Mouse (Mus musculus): ENCODE results near the gene Cyfip2. TPM values are rescaled to one million over a fixed set of nuclear protein-coding genes. Genes with fewer than 3 reads are reported as not detected.
A peak's percentile ranks its signal among the peaks of the same experiment; 100 is the strongest.

The Cyfip2 gene
- total RNA-seq, 1 experiment from 2014 or later = 120 TPM

DNA sequence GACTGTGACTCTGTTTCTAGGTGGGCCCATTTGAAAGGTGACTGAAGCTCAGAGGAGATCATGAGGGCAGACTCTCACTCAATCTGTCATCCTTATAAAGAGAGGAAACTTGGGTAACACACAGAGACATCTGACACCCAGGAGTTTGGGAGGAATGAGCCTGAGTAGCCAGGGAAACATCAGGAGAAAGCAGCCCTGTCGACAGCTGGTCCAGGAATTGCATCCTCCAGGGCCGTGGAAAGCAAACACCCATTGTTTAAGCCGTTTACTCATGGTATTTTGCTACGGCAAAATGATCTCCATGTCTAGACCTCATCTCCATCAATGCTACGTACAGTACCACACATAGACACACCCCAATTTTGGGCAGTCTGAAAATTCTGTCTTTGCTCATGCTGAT lies 24.6 kb downstream of the Cyfip2 start:
- ATAC-seq (replicated peaks; ENCODE audit: insufficient number of reproducible peaks, low FRiP score, low TSS enrichment, poor library complexity, severe bottlenecking) = no peak

DNA sequence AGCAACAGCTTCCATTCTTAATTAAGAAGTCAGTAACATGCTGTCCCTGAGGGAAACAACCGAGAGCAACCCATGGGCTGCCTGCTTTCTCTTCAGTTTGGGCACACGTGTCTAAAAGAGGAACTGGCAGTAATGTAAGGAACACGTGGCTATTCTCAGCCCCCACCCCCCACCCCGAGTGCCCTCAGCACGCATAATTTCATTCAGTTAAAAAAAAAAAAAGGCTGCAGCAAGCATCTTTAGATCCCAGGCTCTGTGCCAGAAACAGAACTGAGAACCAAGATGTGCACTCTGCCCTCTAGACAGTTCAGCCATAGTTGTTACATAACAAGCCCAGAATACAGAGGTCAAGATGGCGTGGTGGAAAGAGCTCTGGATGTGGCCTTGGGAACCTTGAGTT lies 25.9 kb downstream of the Cyfip2 start:
- peak; percentile 67 for ATAC-seq (replicated peaks; ENCODE audit: insufficient number of reproducible peaks, low FRiP score, low TSS enrichment, poor library complexity, severe bottlenecking)

GRCm38 (mm10) chr11:46283800-46284199 lies 28.9 kb downstream of the Cyfip2 start:
- ATAC-seq (replicated peaks; ENCODE audit: insufficient number of reproducible peaks, low FRiP score, low TSS enrichment, poor library complexity, severe bottlenecking) = no peak

DNA sequence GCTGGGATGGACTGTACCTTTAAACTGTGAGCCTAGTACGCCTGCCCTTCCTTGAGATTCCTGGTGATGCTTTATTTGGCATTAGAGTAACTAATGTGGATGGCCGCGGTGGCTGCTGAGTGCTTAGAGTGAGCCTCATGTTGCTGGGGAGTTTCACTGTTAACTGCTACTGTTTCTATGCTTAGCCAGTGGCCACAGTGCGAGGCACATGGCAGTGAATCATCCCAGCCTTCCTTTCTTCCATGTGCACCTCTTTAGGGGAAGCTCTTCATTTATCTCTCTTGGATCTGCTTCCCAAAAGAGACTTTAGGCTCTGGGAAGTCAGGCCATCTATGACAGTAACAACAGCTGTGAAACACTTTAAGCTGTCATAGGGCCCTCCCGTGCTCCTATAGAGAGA lies 30.0 kb downstream of the Cyfip2 start:
- ATAC-seq (replicated peaks; ENCODE audit: insufficient number of reproducible peaks, low FRiP score, low TSS enrichment, poor library complexity, severe bottlenecking) = no peak

DNA sequence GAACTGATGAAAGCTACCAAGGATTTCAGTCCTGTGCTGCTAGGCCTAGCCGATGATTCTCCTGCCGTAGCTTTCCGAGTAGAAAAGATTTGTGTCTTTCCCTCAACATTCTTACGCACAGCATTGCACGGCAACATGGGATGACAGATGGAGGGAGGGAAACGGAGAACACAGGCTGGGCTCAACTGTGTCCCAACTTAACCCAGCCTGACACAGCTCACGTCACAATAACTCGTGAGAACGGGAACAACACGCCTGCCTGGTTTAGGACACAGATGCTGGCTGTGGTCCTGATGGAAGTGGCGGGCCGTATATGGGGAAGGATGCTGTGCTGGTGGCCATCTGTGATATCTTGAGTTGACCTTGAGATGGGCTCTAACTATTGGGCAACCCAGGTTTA lies 34.0 kb downstream of the Cyfip2 start:
- ATAC-seq (replicated peaks; ENCODE audit: insufficient number of reproducible peaks, low FRiP score, low TSS enrichment, poor library complexity, severe bottlenecking) = no peak

GRCm38 (mm10) chr11:46278140-46278539 lies 34.5 kb downstream of the Cyfip2 start:
- no peak for ATAC-seq (replicated peaks; ENCODE audit: insufficient number of reproducible peaks, low FRiP score, low TSS enrichment, poor library complexity, severe bottlenecking)

GRCm38 (mm10) chr11:46276778-46277177 lies 35.9 kb downstream of the Cyfip2 start:
- ATAC-seq (replicated peaks; ENCODE audit: insufficient number of reproducible peaks, low FRiP score, low TSS enrichment, poor library complexity, severe bottlenecking) = 0 out of 2 replicates have a peak, but pooled peaks have one; percentile 19

DNA sequence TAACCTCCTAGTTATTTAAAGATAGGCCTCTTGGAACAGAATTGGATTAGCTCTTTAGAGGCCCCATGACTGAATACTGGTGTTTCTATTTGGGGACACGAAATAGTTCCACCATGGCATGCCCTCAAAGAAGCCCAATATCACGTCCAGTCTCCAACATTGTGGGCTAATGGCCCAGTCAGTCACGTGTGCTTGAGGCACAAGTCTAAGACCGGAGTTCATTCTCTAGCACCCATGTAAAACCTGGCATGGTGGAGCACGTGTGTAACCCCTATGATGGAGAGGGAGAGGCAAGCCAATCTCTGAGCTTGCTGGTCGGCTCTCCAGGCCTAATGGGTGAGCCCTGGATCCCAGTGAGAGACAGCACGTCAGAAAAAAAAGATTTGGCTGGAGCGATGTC lies 36.5 kb downstream of the Cyfip2 start:
- ATAC-seq (replicated peaks; ENCODE audit: insufficient number of reproducible peaks, low FRiP score, low TSS enrichment, poor library complexity, severe bottlenecking) = no peak

DNA sequence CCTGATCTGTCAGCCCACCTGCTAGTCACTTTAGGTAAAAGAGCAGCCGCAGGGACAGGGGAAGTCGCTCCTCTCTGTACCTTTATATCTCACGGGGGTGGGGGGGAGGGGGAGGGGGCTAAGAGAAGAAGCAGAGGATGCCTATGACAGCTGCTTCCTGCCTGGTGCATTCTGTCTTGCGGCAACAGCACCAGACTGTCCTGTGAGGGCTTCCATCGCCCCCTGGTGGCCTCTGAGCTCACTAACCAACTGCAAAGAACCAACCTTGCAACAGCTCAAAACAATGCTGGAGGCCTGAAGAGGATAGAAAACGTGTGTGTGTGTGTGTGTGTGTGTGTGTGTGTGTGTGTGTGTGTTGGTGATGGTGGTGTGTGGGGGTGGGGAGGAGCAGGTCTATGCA lies 37.4 kb downstream of the Cyfip2 start:
- peak; percentile 63 for ATAC-seq (replicated peaks; ENCODE audit: insufficient number of reproducible peaks, low FRiP score, low TSS enrichment, poor library complexity, severe bottlenecking)

DNA sequence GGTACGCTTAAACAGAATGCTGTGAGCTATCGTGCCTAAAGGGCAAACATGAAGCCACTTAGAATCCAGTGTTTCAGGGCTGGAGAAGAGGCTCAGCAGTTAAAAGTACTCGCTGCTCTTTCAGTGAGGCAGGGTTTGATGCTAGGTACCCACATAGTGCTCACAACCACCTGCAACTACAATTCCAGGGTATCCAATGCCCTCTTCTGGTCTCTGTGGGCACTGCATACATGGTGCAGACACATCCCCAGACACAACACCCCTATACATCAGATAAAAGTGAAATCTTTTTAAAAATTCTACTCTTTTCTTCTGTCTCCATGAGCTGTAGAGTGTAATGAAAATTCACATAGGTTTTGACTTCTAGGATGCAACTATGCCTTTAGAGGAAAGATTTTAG lies 38.7 kb downstream of the Cyfip2 start:
- no peak for ATAC-seq (replicated peaks; ENCODE audit: insufficient number of reproducible peaks, low FRiP score, low TSS enrichment, poor library complexity, severe bottlenecking)

- no peak for ATAC-seq (replicated peaks; ENCODE audit: insufficient number of reproducible peaks, low FRiP score, low TSS enrichment, poor library complexity, severe bottlenecking)
Observed at GRCm38 (mm10) chr11:46272058-46272681, 40.5 kb downstream of the Cyfip2 start.

- ATAC-seq (replicated peaks; ENCODE audit: insufficient number of reproducible peaks, low FRiP score, low TSS enrichment, poor library complexity, severe bottlenecking) = no peak
Observed at GRCm38 (mm10) chr11:46269893-46270292, 42.8 kb downstream of the Cyfip2 start.

GRCm38 (mm10) chr11:46269391-46269790 lies 43.3 kb downstream of the Cyfip2 start:
- ATAC-seq (replicated peaks; ENCODE audit: insufficient number of reproducible peaks, low FRiP score, low TSS enrichment, poor library complexity, severe bottlenecking) = no peak

GRCm38 (mm10) chr11:46268991-46269390 lies 43.7 kb downstream of the Cyfip2 start:
- 0 out of 2 replicates have a peak, but pooled peaks have one; percentile 19 for ATAC-seq (replicated peaks; ENCODE audit: insufficient number of reproducible peaks, low FRiP score, low TSS enrichment, poor library complexity, severe bottlenecking)

- ATAC-seq (replicated peaks; ENCODE audit: insufficient number of reproducible peaks, low FRiP score, low TSS enrichment, poor library complexity, severe bottlenecking) = peak; percentile 85
Observed at GRCm38 (mm10) chr11:46265031-46265786, 47.5 kb downstream of the Cyfip2 start.

- no peak for ATAC-seq (replicated peaks; ENCODE audit: insufficient number of reproducible peaks, low FRiP score, low TSS enrichment, poor library complexity, severe bottlenecking)
Observed at GRCm38 (mm10) chr11:46264584-46264983, 48.1 kb downstream of the Cyfip2 start.

DNA sequence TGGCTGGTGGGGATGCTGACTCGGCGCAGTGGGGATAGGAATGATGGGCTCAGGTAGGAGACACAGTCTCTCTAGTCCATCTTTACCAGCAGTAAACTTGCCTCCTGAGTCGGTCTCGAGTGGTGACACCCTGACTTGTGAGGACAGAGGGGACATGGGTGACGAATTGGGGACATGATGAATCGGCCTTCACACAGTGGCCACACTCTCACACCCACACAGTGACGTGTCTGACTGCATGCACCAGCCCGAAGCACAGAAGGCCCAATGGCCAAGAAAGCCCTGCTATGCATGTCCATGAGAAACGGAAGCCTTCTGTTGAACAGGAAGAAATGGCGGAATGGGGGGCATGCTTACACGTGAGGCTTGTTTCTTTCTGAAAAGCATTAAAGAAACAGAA lies 49.4 kb downstream of the Cyfip2 start:
- peak; percentile 16; the same call in 1 of the 2 replicates for ATAC-seq (replicated peaks; ENCODE audit: insufficient number of reproducible peaks, low FRiP score, low TSS enrichment, poor library complexity, severe bottlenecking)

DNA sequence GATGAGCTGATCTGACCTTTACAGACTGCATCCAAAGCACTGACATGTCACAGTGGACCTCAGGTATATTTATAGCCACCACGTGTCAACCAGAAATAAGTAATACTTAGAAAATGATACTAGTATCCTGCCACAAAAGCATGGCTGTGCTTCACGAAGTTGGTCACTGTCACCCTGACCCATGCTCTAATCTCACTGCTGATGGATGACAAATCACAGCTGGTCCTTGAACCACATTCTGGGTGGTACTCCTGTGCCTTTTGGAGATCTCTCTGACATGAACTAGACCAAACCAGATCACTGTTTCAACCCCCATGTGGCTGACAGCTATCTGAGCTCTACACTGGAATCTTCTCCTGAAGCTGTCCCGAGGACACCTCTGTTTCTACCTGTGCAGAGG lies 49.8 kb downstream of the Cyfip2 start:
- ATAC-seq (replicated peaks; ENCODE audit: insufficient number of reproducible peaks, low FRiP score, low TSS enrichment, poor library complexity, severe bottlenecking) = no peak

GRCm38 (mm10) chr11:46258749-46259148 lies 53.9 kb downstream of the Cyfip2 start:
- ATAC-seq (replicated peaks; ENCODE audit: insufficient number of reproducible peaks, low FRiP score, low TSS enrichment, poor library complexity, severe bottlenecking) = no peak

GRCm38 (mm10) chr11:46258207-46258606 lies 54.5 kb downstream of the Cyfip2 start:
- no peak for ATAC-seq (replicated peaks; ENCODE audit: insufficient number of reproducible peaks, low FRiP score, low TSS enrichment, poor library complexity, severe bottlenecking)
